Mouse (Mus musculus) ES-E14 (cell line): ENCODE measurements at regions not wholly inside any gene's neighbourhood (a gene's known extent, or its start where the extent isn't known, plus 50 kb on each side); places are given as distances from the start of the nearest gene placed in this dataset.

Experiments used
- DNase-seq: peaks from one replicate; pipeline ENCODE4 v3.0.0-alpha.2; 2013; ENCODE audit warnings: low read depth, low spot score
- H3K27ac ChIP-seq: 2 replicates; pipeline ENCODE4 v1.5.1; 2012; ENCODE audit warnings: low read depth, mild to moderate bottlenecking, low read length, moderate library complexity, mixed read lengths; ENCODE audit not compliant: poor library complexity, insufficient read depth, severe bottlenecking
- H3K36me3 ChIP-seq: 2 replicates; pipeline ENCODE4 v1.6.1; 2012; ENCODE audit warnings: mild to moderate bottlenecking, low read length, moderate library complexity, mixed read lengths; ENCODE audit not compliant: control insufficient read depth, poor library complexity, insufficient read depth, severe bottlenecking
- H3K4me1 ChIP-seq, 2 experiments: fragments of 150-350 bp in 1 of 2; sonication (generic) in 1 of 2; 2 replicates each; pipeline ENCODE4 v1.6.1; 2012; ENCODE audit warnings: low read length in 2 of 2, mild to moderate bottlenecking in 1 of 2, mixed read lengths in 1 of 2; ENCODE audit not compliant: control insufficient read depth in 2 of 2, insufficient read depth in 2 of 2, poor library complexity in 1 of 2
- H3K4me3 ChIP-seq, 2 experiments: fragments of 150-350 bp in 1 of 2; sonication (generic) in 1 of 2; 2 replicates each; pipeline ENCODE4 v1.5.1; 2012; ENCODE audit warnings: low read length in 2 of 2, low read depth in 1 of 2, mild to moderate bottlenecking in 1 of 2, mixed read lengths in 1 of 2; ENCODE audit not compliant: insufficient read depth in 1 of 2, poor library complexity in 1 of 2, severe bottlenecking in 1 of 2
- H3K9ac ChIP-seq: 2 replicates; pipeline ENCODE4 v1.6.1; 2012; ENCODE audit warnings: low read depth, mild to moderate bottlenecking, low read length, mixed read lengths; ENCODE audit not compliant: poor library complexity, insufficient read depth, severe bottlenecking
- H3K9me3 ChIP-seq: fragments of 150-350 bp; sonication (generic); 2 replicates; pipeline ENCODE4 v1.6.1; 2012; ENCODE audit warnings: low read depth, mild to moderate bottlenecking, low read length; ENCODE audit not compliant: control insufficient read depth, insufficient read depth
- CHD2 ChIP-seq: IDR thresholded peaks from 2 replicates; pipeline ENCODE4 v1.6.1; 2014; ENCODE audit warnings: mild to moderate bottlenecking, low read depth, low read length, inconsistent platforms
- HCFC1 ChIP-seq: IDR thresholded peaks from 2 replicates; pipeline ENCODE4 v1.6.1; 2012; ENCODE audit warnings: low read length, inconsistent platforms, borderline replicate concordance; ENCODE audit not compliant: insufficient read depth
- MAFK ChIP-seq: IDR thresholded peaks from 2 replicates; pipeline ENCODE4 v1.6.1; 2014; ENCODE audit warnings: mild to moderate bottlenecking, low read depth, low read length, inconsistent platforms; ENCODE audit not compliant: insufficient read depth
- ZC3H11A ChIP-seq: IDR thresholded peaks from 2 replicates; pipeline ENCODE4 v1.6.1; 2012; ENCODE audit warnings: low read depth, mild to moderate bottlenecking, inconsistent platforms, low read length, borderline replicate concordance
- ZNF384 ChIP-seq: IDR thresholded peaks from 2 replicates; pipeline ENCODE4 v1.6.1; 2012; ENCODE audit warnings: low read depth, low read length, inconsistent platforms
- in situ Hi-C, 2 experiments: fragments of 600-800 bp; cut with MboI; formaldehyde crosslinking; loops; one replicate each; pipeline ENCODE4 v1.15.1; 2025; ENCODE audit warnings: low sequenced_read_pairs in 2 of 2, inconsistent platforms in 1 of 2; ENCODE audit not compliant: unreplicated experiment in 2 of 2

DNA sequence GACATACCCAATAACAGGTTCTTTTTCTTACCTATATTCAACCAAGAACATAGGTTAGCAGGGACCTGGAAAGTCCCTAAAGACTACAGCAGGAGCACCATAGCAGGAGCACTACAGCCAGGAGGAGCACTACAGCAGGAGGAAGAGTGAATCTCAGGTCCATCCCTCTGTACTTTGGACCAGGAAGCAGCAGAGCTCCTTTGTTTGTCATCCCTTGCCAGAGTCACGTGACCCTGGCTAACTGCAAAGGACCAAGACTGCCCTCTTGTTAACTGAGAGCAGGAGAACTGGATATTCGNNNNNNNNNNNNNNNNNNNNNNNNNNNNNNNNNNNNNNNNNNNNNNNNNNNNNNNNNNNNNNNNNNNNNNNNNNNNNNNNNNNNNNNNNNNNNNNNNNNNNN lies 172.2 kb upstream of the Samsn1 start:
- TF ChIP-seq CHD2 (no peak), ZNF384 (no peak), ZC3H11A (no peak), HCFC1 (no peak), MAFK (no peak)
- H3K4me3 ChIP-seq, result no peak overlapping the region
- in situ Hi-C loops, result no loop called here
- no peak overlapping the region for H3K27ac ChIP-seq
- no peaks in the 10 kb centered on the region for H3K36me3 ChIP-seq
- no peak for DNase-seq
- no peak overlapping the region for H3K9ac ChIP-seq
- no peaks in the 10 kb centered on the region for H3K9me3 ChIP-seq
- H3K4me1 ChIP-seq, result no peaks in the 10 kb centered on the region

DNA sequence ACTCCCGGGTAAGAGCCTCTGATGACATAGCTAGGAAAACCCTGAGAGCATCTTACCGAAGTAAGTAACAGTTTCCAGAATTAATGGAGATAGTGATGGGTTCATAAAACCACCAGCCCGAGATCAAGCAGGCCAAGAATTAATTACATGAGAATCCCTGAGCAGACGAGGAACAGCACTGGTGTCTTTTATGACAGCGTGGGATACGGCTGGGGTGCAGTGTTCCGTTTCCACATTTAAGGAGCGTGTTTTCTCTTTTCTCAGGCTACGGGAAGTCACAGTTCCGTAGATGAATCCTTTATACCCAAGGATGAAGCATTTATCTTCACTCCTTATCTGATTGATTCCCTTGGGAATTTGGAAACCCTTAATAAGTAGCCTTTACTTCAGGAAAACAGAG lies 169.1 kb upstream of the Samsn1 start:
- in situ Hi-C loops, result no loop called here
- no peak for TF ChIP-seq MAFK
- TF ChIP-seq ZNF384, result no peak
- TF ChIP-seq CHD2, result no peak
- TF ChIP-seq ZC3H11A, result no peak
- no peak for TF ChIP-seq HCFC1
- Histone ChIP-seq H3K4me3 (no peak overlapping the region), H3K27ac (no peak overlapping the region), H3K4me1 (no peaks in the 10 kb centered on the region), H3K36me3 (no peaks in the 10 kb centered on the region), H3K9ac (no peak overlapping the region), H3K9me3 (no peaks in the 10 kb centered on the region)
- DNase-seq, result no peak

DNA sequence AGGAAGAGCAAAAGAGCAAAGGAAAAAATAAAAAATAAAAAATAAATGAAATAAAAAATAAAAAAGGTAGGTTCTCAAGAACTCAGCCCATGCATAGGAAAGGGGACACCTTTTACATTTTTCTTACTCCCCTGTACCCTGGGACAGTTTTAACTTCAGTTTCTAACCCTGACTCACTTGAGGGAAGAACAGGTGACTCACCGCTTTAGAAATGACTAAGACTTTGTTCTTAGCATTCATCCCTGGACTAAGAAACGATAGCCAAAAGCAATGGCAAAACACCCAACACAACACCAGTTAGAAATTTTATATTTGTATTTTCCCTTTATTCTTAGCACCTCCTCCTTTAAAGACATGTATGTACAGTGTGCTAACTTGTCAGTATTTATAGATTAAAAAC lies 161.5 kb upstream of the Samsn1 start:
- H3K4me3 ChIP-seq, result no peak overlapping the region
- H3K4me1 ChIP-seq, result no peaks in the 10 kb centered on the region
- H3K36me3 ChIP-seq, result no peaks in the 10 kb centered on the region
- in situ Hi-C loops, result no loop called here
- H3K27ac ChIP-seq, result no peak overlapping the region
- TF ChIP-seq MAFK, result no peak
- no peak for TF ChIP-seq ZC3H11A
- no peak for TF ChIP-seq CHD2
- H3K9me3 ChIP-seq, result no peaks in the 10 kb centered on the region
- DNase-seq, result no peak
- no peak overlapping the region for H3K9ac ChIP-seq

DNA sequence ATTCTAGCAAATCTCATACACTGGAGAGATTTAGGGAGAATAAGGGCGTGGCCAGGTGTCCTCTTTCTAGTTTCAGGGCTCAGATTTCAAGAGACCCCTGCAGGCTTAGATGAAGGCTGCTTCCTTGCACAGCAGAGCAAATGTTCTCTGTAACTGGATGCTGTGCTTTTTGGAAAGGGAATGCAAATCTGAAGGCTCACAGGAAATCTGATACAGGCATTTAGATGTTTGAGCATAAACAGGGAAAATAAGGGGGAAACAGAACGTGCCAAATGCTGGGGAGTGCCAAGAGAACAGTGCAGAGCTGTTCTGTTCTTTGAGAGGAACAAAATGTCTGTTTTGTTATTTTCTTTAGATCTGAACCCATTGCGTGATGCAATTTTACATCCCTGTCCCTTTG lies 161.0 kb upstream of the Samsn1 start:
- H3K9me3 ChIP-seq, result peaks cover under 1% of the 10 kb centered on the region; the same call in 1 of the 2 replicates
- no peak overlapping the region for H3K27ac ChIP-seq
- TF ChIP-seq MAFK, result no peak
- TF ChIP-seq HCFC1, result no peak
- TF ChIP-seq ZC3H11A, result no peak
- TF ChIP-seq CHD2, result no peak
- no peak for TF ChIP-seq ZNF384
- no peaks in the 10 kb centered on the region for H3K4me1 ChIP-seq
- H3K9ac ChIP-seq, result no peak overlapping the region
- in situ Hi-C loops, result no loop called here
- no peak overlapping the region for H3K4me3 ChIP-seq
- no peaks in the 10 kb centered on the region for H3K36me3 ChIP-seq
- no peak for DNase-seq

DNA sequence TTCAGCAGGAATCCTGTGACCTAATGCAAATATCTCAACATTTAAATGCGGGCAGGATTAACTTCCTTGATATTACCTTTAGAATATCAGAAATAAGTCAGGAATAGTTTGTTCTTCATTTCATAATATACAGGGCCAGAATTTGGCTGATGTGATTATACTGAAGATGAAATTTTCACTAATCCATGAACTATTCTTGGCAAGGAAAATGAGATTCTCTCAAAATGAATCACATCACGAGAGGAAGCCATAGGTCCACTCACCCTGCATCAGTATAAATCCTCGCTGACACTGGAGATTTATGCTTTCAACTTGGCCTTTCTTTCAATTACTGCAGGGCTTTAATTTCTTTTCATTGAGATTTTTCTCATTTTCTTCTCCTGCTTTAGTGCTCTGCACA lies 159.5 kb upstream of the Samsn1 start:
- no peak overlapping the region for H3K4me3 ChIP-seq
- no peak for DNase-seq
- TF ChIP-seq CHD2, result no peak
- no peak for TF ChIP-seq MAFK
- no peak for TF ChIP-seq ZC3H11A
- no peak for TF ChIP-seq HCFC1
- no peak for TF ChIP-seq ZNF384
- H3K4me1 ChIP-seq, result no peaks in the 10 kb centered on the region
- H3K27ac ChIP-seq, result no peak overlapping the region
- in situ Hi-C loops, result no loop called here
- H3K36me3 ChIP-seq, result no peaks in the 10 kb centered on the region
- peaks cover 9% of the 10 kb centered on the region for H3K9me3 ChIP-seq
- no peak overlapping the region for H3K9ac ChIP-seq
